Mouse (Mus musculus) CH12.LX (cell line): ENCODE results near the gene Ppp2r2d. TPM values are rescaled to one million over a fixed set of nuclear protein-coding genes. Genes with fewer than 3 reads are reported as not detected.

Experiments used
- DNase-seq: peaks from one replicate; pipeline ENCODE4 v3.0.0-alpha.2; 2013; ENCODE audit errors: extremely low read depth
- H3K27ac ChIP-seq: 2 replicates; pipeline ENCODE4 v1.5.1; 2012; ENCODE audit warnings: low read depth, mild to moderate bottlenecking, control low read depth, moderate library complexity; ENCODE audit not compliant: insufficient read depth
- H3K27me3 ChIP-seq: replicated peaks from 2 replicates; pipeline ENCODE3; 2012; ENCODE audit warnings: inconsistent platforms
- H3K36me3 ChIP-seq, 2 experiments: replicated peaks in 1 of 2; 2 replicates each; pipeline versions ENCODE3 to v1.6.1; 2012; ENCODE audit warnings: inconsistent platforms in 1 of 2, low read length in 1 of 2, mild to moderate bottlenecking in 1 of 2, mixed read lengths in 1 of 2, moderate library complexity in 1 of 2; ENCODE audit not compliant: control insufficient read depth in 1 of 2, insufficient read depth in 1 of 2
- H3K4me1 ChIP-seq, 2 experiments: 2 replicates each; pipeline ENCODE4 v1.6.1; 2012; ENCODE audit warnings: inconsistent platforms in 1 of 2, moderate library complexity in 1 of 2; ENCODE audit not compliant: insufficient read depth in 2 of 2, control insufficient read depth in 1 of 2
- H3K4me2 ChIP-seq: 2 replicates; pipeline ENCODE4 v1.6.1; 2012; ENCODE audit warnings: low read depth, mild to moderate bottlenecking, control low read depth; ENCODE audit not compliant: poor library complexity, insufficient read depth, severe bottlenecking
- H3K4me3 ChIP-seq, 3 experiments: fragments of 150-350 bp in 1 of 3; sonication (generic) in 1 of 3; replicated peaks in 1 of 3; 2 replicates each; pipeline versions ENCODE3 to v1.5.1; 2011 to 2012; ENCODE audit warnings: low read depth in 2 of 3, low read length in 2 of 3, mild to moderate bottlenecking in 2 of 3, moderate library complexity in 2 of 3, control low read depth in 1 of 3, improper control_type of control experiment in 1 of 3, inconsistent platforms in 1 of 3, mixed read lengths in 1 of 3; ENCODE audit not compliant: poor library complexity in 1 of 3
- H3K79me2 ChIP-seq: replicated peaks from 2 replicates; pipeline ENCODE4 v1.6.1; 2012; ENCODE audit warnings: mild to moderate bottlenecking, moderate library complexity; ENCODE audit not compliant: control insufficient read depth, poor library complexity, insufficient read depth, severe bottlenecking; ENCODE audit errors: extremely low read depth
- H3K9ac ChIP-seq: 2 replicates; pipeline ENCODE4 v1.6.1; 2012; ENCODE audit warnings: low read depth, mild to moderate bottlenecking, control low read depth, moderate library complexity; ENCODE audit not compliant: insufficient read depth
- H3K9me3 ChIP-seq: replicated peaks from 2 replicates; pipeline ENCODE3; 2012; ENCODE audit warnings: low read length, inconsistent platforms, mixed read lengths
- BHLHE40 ChIP-seq: IDR thresholded peaks from 2 replicates; pipeline ENCODE4 v1.6.1; 2011; ENCODE audit warnings: mild to moderate bottlenecking, low read depth, low read length, improper control_type of control experiment
- CTCF ChIP-seq, 2 experiments: IDR thresholded peaks in 1 of 2; conservative IDR thresholded peaks in 1 of 2; 2 replicates each; pipeline ENCODE4 v1.5.1; 2011 to 2012; ENCODE audit warnings: low read depth in 2 of 2, low read length in 2 of 2, improper control_type of control experiment in 1 of 2, inconsistent platforms in 1 of 2, mild to moderate bottlenecking in 1 of 2, moderate library complexity in 1 of 2
- E2F4 ChIP-seq: IDR thresholded peaks from 2 replicates; pipeline ENCODE4 v1.6.1; 2011; ENCODE audit warnings: low read depth, low read length, improper control_type of control experiment; ENCODE audit not compliant: insufficient replicate concordance
- ELF1 ChIP-seq: IDR thresholded peaks from 2 replicates; pipeline ENCODE4 v1.6.1; 2014; ENCODE audit warnings: low read depth, mild to moderate bottlenecking, inconsistent platforms, low read length, improper control_type of control experiment
- EP300 ChIP-seq: IDR thresholded peaks from 2 replicates; pipeline ENCODE4 v1.6.1; 2011; ENCODE audit warnings: low read length, improper control_type of control experiment
- ETS1 ChIP-seq: conservative IDR thresholded peaks from 2 replicates; pipeline ENCODE4 v1.6.1; 2012; ENCODE audit warnings: low read depth, mild to moderate bottlenecking, inconsistent platforms, low read length, improper control_type of control experiment, moderate library complexity
- GABPA ChIP-seq: IDR thresholded peaks from 2 replicates; pipeline ENCODE4 v1.6.1; 2012; ENCODE audit warnings: low read depth, low read length, improper control_type of control experiment, inconsistent platforms; ENCODE audit not compliant: insufficient replicate concordance
- HCFC1 ChIP-seq: IDR thresholded peaks from 2 replicates; pipeline ENCODE4 v1.6.1; 2012; ENCODE audit warnings: low read depth, mild to moderate bottlenecking, inconsistent platforms, low read length, improper control_type of control experiment
- JUND ChIP-seq: conservative IDR thresholded peaks from 2 replicates; pipeline ENCODE4 v1.6.1; 2011; ENCODE audit warnings: low read depth, low read length, improper control_type of control experiment
- MAX ChIP-seq: IDR thresholded peaks from 2 replicates; pipeline ENCODE4 v1.6.1; 2011; ENCODE audit warnings: low read length, improper control_type of control experiment
- MEF2A ChIP-seq: IDR thresholded peaks from 2 replicates; pipeline ENCODE4 v1.6.1; 2014; ENCODE audit warnings: low read depth, mild to moderate bottlenecking, inconsistent platforms, low read length, improper control_type of control experiment, borderline replicate concordance
- MXI1 ChIP-seq: IDR thresholded peaks from 2 replicates; pipeline ENCODE4 v1.6.1; 2011; ENCODE audit warnings: mild to moderate bottlenecking, low read depth, low read length, improper control_type of control experiment
- MYC ChIP-seq: IDR thresholded peaks from 2 replicates; pipeline ENCODE4 v1.6.1; 2011; ENCODE audit warnings: low read depth, mild to moderate bottlenecking, improper control_type of control experiment, low read length
- NRF1 ChIP-seq: IDR thresholded peaks from 2 replicates; pipeline ENCODE4 v1.6.1; 2014; ENCODE audit warnings: low read depth, mild to moderate bottlenecking, inconsistent platforms, low read length, improper control_type of control experiment, moderate library complexity
- RCOR1 ChIP-seq: conservative IDR thresholded peaks from 2 replicates; pipeline ENCODE4 v1.6.1; 2012; ENCODE audit warnings: low read depth, mild to moderate bottlenecking, inconsistent platforms, low read length, improper control_type of control experiment
- TBP ChIP-seq: conservative IDR thresholded peaks from 2 replicates; pipeline ENCODE4 v1.6.1; 2011; ENCODE audit warnings: low read depth, low read length, improper control_type of control experiment
- TCF12 ChIP-seq: IDR thresholded peaks from 2 replicates; pipeline ENCODE4 v1.6.1; 2014; ENCODE audit warnings: low read depth, mild to moderate bottlenecking, inconsistent platforms, low read length, improper control_type of control experiment
- UBTF ChIP-seq: IDR thresholded peaks from 2 replicates; pipeline ENCODE4 v1.6.1; 2012; ENCODE audit warnings: low read depth, mild to moderate bottlenecking, inconsistent platforms, low read length, improper control_type of control experiment, moderate library complexity
- USF2 ChIP-seq: conservative IDR thresholded peaks from 2 replicates; pipeline ENCODE4 v1.6.1; 2011; ENCODE audit warnings: low read depth, low read length, improper control_type of control experiment
- ZC3H11A ChIP-seq: IDR thresholded peaks from 2 replicates; pipeline ENCODE4 v1.6.1; 2012; ENCODE audit warnings: low read depth, mild to moderate bottlenecking, inconsistent platforms, low read length, improper control_type of control experiment
- ZKSCAN1 ChIP-seq: IDR thresholded peaks from 2 replicates; pipeline ENCODE4 v1.6.1; 2012; ENCODE audit warnings: low read depth, inconsistent platforms, low read length, improper control_type of control experiment, borderline replicate concordance
- ZMIZ1 ChIP-seq: IDR thresholded peaks from 2 replicates; pipeline ENCODE4 v1.6.1; 2012; ENCODE audit warnings: low read depth, mild to moderate bottlenecking, inconsistent platforms, low read length, improper control_type of control experiment
- dilution Hi-C: fragments of 300-500 bp; cut with MboI; formaldehyde crosslinking; loops from 2 replicates; pipeline ENCODE4 v1.14.3; 2020; ENCODE audit warnings: low sequenced_read_pairs; ENCODE audit not compliant: extremely low pct_unique_long_range_greater_than_20kb, extremely low pct_ligation_motif_present
- in situ Hi-C: fragments of 300-500 bp; cut with MboI; formaldehyde crosslinking; loops from 3 replicates; pipeline ENCODE4 v1.14.3; 2019; ENCODE audit warnings: low sequenced_read_pairs, low pct_ligation_motif_present, low pct_unique_long_range_greater_than_20kb, mixed read lengths
- polyA plus RNA-seq: library from polyadenylated mRNA; unstranded; fragments of >175 nt; gene quantifications from 2 replicates; pipeline ENCODE4 v1.2.1, GENCODE M21; 2012; ENCODE audit warnings: low read depth; ENCODE audit not compliant: insufficient read length
- total RNA-seq, 2 experiments: library from RNA; depleted of rRNA; stranded (reverse); fragments of 300-350 nt in 1 of 2; fragments of >200 nt in 1 of 2; gene quantifications; 2 replicates each; pipeline ENCODE4 v1.2.3; 2012 to 2014

Gene Ppp2r2d
- total and polyA plus RNA-seq, 3 experiments: 24.3 to 54.1 (median 46.0) TPM

- Histone ChIP-seq H3K79me2 (no peaks in the 10 kb centered on the region), H3K27me3 (peaks cover 12% of the 10 kb centered on the region), H3K36me3 (no peaks in the 10 kb centered on the region), H3K9me3 (no peaks in the 10 kb centered on the region), H3K4me1 (peaks cover 12 to 39% of the 10 kb centered on the region in 2 experiments), H3K27ac (no peak overlapping the region), H3K4me3 (peak overlapping the region in 1 of 3 experiments; percentile 95), H3K9ac (no peak overlapping the region), H3K4me2 (peak overlapping the region; percentile 91; the same call in 1 of the 2 replicates)
- in situ Hi-C loops: no loop called here
- no peak for TF ChIP-seq RCOR1
- no peak for TF ChIP-seq CTCF (conservative IDR thresholded peaks at IDR 0.05 in 1 of 2, IDR thresholded peaks at IDR 0.05 in 1 of 2; ENCODE audit: low read depth in 2 of 2, low read length in 2 of 2)
- TF ChIP-seq MAX: no peak
- no peak for TF ChIP-seq E2F4
- no peak for TF ChIP-seq HCFC1
- no peak for TF ChIP-seq ZC3H11A
- TF ChIP-seq MEF2A: no peak
- no peak for TF ChIP-seq ZMIZ1
- TF ChIP-seq EP300: no peak
- TF ChIP-seq TCF12: no peak
- TF ChIP-seq ELF1: no peak
- dilution Hi-C loops: no loop called here
- DNase-seq: no peak
Observed at GRCm38 (mm10) chr7:138907976-138908375, 62.1 kb downstream of the Ppp2r2d start.

- H3K9ac ChIP-seq: peak overlapping the region; percentile 69
- TF ChIP-seq RCOR1 (no peak), GABPA (no peak), JUND (no peak), ETS1 (no peak), HCFC1 (no peak), ZKSCAN1 (no peak), UBTF (no peak), EP300 (no peak), MXI1 (0 out of 2 replicates have a peak, but pooled peaks have one; percentile 8), NRF1 (no peak), TBP (no peak), MYC (no peak), MAX (no peak), BHLHE40 (peak; percentile 27; the same call in 1 of the 2 replicates), USF2 (no peak), CTCF (conservative IDR thresholded peaks at IDR 0.05 in 1 of 2, IDR thresholded peaks at IDR 0.05 in 1 of 2; ENCODE audit: low read depth in 2 of 2, low read length in 2 of 2) (no peak), ZC3H11A (no peak)
- H3K4me1 ChIP-seq: peaks cover 12 to 39% of the 10 kb centered on the region in 2 experiments
- peak overlapping the region; percentile 57 to 95 (median 93) for H3K4me3 ChIP-seq
- no peaks in the 10 kb centered on the region for H3K9me3 ChIP-seq
- in situ Hi-C loops: no loop called here
- H3K36me3 ChIP-seq: no peaks in the 10 kb centered on the region
- DNase-seq: no peak
- peak overlapping the region; percentile 25 for H3K27ac ChIP-seq
- peak overlapping the region; percentile 91 for H3K4me2 ChIP-seq
- dilution Hi-C loops: no loop called here
- H3K27me3 ChIP-seq: peaks cover 15% of the 10 kb centered on the region
- no peaks in the 10 kb centered on the region for H3K79me2 ChIP-seq
Observed at GRCm38 (mm10) chr7:138908768-138909276, 62.9 kb downstream of the Ppp2r2d start.
